Mouse (Mus musculus): ENCODE results near the gene Il25.
"Not testable (repeated sequence)": the region's sequence is repeated elsewhere in the genome, so short reads cannot be mapped to it uniquely, and the experiment has no call there.

Il25 gene

DNA sequence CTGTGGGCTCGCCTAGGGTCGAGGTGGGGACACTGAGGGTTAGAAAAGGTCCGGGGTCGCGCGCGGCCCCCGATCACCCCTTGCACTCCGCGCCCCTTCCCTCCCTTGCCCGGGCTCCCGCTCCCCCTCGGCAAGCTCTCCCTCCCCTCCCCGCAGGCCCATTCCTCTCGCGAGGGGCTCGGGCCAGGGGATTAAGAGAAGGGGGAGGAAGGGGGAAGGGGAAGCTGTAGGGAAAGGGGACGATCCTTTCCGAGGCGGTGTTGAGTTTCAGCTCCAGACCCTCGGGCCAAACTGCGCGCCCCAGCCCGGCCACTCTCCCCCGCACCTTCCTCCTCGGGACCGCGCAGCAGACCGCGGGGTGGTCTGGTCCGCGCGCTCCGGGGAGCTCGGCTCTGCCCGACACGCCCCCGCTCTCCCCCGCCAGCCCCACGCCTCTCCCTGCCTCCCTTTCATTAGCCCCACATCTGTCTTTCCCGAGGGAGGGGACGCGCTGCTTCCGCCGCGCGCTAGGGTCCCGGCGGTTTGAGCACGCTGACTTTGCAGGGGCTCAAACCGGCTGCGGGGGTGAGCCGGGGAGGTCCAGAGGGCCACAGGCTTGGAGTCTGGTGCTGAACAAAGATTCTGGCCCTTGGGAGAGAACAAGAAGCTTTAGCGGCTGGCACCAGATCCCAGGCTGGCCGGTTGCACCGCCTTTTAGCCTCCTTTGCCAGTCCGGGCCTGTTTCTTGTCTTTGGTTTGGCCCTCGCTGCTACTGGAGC, 5.9 kb upstream of the Il25 start:
- no peak for DNase-seq (ENCODE audit: low read depth, low spot score)

DNA sequence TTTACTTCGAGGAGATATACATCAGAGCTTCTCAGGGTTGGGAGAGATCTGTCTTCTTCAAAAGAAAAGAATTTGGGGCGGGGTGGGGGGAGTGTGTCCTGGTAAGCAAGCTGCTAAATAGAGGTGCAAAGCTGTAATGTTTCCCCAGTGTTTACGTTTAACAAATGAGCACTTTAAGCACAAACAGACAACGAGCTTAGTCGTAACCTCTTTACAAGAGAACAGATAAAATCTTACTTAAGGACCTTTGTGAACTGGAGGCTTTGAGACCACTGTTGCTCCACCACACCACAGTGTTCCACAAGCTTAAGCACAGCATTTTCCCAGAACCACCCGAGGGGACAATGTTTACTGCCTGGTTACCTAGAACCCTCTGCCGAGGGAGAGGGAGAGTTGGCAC, 5.2 kb upstream of the Il25 start:
- DNase-seq (ENCODE audit: low read depth, low spot score) = no peak

DNA sequence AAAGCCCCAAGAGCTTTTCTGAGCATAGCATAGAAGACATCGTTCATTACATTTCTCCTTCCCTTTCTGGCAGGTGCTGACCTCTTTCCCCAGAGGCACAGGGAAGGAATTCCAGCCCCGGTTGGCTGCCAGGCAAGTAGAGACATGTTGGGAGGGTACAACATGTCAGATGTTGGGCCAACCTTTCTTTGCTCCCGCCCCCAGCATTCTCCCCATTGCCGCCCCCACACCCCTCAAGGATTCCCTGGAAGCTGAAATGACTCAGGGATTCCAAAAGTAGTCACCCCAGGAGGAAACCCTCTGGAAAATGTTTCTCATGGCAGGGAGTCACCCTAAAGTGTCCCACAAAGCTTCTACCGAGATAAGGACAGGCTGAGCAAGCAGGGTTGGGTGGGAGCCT, 2.7 kb upstream of the Il25 start:
- DNase-seq (ENCODE audit: low read depth, low spot score) = no peak

DNA sequence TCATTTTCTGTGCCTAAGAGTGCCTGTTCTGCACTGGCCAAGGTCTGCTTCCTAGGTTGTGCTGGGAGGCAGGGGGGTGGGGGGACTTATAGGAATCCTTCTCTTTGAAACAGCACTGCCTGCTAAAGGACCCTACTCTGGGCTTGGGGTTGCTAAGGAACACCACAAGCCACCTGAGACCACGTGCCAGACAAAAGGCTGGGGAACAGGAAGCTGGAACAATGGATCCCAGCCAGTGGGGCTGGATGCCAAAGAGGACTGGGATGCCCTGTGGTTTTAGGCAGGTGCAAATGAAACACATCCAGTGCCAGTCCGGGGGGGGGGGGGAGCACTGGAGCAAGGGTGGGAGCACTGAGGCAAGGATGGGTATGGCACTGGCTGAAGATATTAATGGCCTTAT, 2.1 kb upstream of the Il25 start:
- DNase-seq (ENCODE audit: low read depth, low spot score) = no peak

DNA sequence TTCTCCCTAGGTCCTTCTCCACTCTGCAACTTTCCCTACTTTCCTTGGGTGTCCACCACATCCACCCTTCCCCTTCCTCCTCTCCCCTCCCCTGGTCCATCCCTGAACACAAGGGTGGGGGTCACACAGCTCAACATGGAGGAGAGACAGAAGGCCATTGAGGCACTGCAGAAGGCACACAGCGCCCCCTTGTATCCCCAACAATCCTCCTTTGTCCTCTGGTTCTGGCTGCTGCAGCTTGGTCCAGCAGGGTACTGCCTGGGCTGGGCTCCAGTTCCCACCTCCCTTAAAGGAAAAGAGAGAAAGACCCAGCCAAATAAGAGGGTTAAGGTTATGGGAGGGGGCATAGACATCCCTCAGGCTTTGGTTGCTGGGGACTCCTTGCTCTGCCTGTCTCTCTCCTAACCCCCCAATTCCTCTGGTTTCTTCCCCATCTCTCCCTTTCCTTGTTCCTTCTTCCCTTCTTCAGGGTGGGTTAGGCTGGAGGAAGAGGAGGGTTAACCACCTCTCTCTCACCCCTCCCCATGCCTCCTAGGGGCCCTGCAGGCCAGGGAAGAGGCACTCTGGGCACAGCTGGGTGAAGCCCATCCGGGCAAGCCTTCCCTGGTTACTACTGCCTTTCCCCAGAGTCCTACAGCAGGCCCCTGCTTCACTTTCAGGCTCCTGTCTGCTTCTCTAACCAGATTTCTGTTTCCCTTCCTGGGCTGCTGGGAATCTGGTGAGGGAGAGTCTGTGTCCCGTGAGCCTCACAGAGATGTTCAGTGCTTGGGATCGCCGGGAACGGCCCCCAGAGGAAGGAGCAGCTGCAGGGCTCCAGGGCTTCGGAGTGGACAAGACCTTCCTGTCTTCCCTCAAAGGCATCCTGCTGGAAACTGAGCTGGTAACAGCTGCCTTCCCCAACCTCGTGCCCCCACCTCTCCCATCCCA, 3.7 kb downstream of the Il25 start, which contains the start of gene Cmtm5:
Gene Cmtm5, plus strand, starts transcription at position 358 of the 927 bp plus-strand sequence.
- no peak for DNase-seq (ENCODE audit: low read depth, low spot score)

DNA sequence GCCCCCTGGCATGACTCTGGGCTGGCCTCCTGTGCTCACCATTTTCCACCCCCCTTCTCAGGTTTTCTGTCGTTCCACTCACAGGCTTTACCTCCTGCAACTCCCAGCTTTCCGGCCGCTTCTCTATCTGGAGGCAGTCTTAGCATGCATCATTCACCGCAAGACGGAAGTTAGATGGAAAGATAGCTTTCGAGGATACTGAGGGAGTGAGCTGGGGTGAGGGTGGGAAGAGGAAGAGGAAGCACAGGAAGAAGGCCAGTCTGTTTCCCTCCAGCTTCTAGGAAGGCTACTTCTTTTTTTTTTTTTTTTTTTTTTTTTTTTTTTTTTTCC, 4.3 kb downstream of the Il25 start:
- DNase-seq (ENCODE audit: low read depth, low spot score) = no peak

DNA sequence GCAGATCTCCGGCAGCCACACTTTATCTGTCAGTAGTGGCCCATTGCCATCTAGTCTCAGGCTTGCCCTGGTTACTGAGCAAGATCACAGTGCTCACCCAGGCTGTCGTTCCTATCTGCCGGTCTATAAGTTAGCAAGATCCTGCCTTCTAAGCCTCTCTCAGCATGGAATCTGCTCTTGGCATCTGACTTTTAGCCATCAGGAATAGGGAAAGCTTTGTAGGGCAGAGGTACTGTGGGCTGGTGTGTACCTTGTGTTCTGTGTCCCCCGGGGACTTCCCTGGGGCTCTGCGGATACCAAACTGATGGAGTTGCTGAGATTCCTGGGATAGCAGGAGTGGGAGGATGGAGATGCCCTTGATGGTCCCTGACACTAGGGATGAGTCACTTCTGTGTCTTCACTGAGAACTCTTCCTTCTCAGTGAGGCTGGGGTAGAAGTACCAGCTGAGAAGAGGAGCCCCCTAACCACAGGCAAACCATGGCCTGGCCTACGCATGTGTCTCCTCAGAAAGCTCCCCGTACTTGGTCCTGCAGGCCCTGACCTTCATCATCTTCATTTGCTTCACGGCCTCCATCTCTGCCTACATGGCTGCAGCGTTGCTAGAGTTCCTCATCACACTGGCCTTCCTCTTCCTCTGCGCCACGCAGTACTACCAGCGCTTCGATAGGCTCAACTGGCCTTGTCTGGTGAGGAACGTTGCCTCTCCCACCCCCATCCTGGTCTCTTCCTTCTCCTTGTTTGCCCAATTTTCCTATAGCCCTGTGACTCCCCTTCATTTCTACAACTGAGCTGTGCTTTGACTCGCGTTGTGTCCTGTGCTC, 5.1 kb downstream of the Il25 start:
- no peak for DNase-seq (ENCODE audit: low read depth, low spot score)

DNA sequence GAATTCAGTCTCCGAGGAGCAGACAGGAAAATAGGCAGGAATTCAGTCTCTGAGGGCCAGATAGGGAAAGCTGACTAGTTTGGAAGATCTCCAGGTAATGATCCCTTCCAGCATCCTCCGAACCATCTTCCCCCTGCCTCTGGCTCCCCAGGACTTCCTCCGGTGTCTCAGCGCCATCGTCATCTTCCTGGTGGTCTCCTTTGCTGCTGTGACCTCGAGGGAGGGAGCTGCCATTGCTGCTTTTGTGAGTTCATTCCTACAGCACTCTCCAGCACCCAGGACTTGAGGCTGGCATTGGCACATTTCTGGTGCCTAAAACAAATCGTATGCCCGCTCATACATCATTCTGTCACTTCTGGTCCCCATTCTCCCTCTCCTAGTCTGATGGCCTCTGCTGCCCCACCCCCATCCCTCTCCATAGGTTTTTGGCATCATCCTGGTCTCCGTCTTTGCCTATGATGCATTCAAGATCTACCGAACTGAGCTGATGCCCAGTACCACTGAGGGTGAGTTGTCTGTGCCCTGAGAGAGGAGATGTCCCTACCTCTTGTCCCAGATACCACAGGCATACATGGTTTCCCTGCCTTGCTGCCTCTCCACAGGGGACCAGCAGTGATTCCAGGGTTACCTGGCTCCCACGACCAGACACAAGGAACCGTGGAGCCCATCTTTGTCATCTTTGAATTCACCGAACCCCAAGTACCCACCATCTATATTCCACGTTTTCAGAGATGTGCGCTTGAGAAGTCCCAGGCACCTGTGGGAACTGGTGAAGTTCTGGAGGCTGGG, 6.1 kb downstream of the Il25 start:
- DNase-seq (ENCODE audit: low read depth, low spot score) = no peak

DNA sequence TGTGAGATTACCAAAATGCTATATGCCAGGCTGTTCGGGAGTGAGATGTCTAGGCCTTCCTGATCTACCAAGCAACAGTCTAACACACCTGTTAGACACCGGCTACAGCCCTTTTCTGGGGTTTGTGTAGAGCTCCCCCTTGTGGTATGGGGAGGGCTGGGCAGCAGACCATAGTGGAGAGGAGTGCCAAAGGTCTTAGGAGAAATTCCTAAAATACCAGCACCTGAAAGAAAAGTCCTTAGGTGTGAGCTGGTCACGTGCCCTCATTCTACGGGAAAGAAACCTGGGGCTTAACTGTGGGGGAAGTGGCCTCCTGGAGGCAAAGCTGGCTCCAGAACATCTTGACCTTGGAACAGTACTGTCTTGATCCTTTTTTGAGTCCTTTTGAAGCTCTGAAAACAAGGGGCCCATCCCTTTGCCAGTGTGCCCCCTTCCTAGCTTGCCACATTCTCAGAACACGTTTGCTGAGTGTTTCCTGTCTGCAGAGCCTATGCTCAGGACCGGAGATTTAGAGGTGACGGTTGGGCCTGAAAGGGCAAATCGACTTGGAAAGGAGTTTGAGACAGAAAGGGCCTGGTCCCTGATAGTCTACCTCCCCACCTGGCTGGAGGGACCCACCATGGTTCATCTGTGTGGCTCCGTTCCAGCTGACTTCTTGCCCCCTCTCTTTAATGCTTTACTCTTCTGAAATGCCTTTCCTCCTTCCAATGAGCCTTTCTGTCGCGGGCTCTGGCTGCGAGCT, 7.1 kb downstream of the Il25 start:
- no peak for DNase-seq (ENCODE audit: low read depth, low spot score)

DNA sequence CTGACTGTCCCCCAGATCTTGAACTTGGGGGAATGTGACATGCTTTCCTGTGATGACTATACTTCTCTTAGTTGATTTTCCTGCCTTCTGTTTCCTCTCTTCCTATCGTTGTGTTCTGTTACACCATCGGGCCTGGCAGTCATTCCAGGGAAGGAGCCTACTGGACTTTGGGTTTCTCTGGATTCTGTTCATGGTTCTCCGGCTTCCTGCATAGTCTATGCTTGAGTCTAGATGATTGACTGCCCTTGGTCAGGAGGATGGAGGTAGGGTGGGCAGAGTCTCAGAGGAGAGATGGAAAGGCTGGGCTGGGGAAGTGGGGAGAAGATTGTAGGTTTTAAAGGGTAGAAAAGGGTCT, 7.7 kb downstream of the Il25 start:
- DNase-seq (ENCODE audit: low read depth, low spot score) = no peak

DNA sequence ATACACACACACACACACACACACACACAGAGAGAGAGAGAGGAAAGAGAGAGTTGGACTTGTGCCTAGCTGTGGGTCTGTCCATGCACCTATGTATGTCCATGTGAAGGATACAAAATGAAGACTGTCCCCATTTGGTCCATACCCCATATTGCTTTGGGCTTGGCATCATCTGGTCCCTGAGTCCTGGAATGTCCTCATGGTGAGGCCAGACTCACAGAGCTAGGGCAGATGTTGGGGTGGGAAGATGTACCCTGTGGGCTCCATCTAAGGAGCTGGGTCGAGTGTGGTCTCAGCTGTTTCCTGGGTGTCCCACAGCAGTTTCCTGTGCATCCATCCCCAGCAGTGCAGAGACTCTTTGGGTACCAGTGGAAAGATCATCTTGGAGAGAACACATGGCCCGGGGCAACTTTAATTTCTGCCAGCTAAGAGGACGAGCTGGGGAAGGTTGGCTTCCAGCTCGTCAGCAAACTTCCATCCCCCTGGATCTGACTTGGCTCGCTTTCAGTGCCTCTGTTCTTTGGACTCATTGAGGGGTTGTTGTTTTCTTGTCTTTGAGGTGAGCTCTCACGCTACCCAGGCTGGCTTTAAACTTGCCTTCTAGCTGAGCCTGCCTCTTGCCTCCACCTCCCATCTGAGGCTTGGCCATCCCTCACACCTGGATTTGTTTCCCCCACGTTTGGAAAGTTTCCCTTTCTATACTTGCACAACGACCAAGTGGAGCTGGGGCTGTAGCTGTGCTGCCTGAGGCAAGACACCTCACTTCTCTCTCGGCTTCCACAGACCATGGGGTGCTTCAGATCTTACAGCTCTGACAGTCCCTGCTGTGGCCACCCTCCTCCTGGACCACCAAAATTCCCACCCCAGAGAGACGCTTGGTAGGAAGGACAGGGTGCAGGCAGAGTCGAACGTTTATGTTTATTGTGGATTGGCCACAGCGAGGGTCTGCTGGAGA, 8.8 kb downstream of the Il25 start:
- no peak for DNase-seq (ENCODE audit: low read depth, low spot score)

DNA sequence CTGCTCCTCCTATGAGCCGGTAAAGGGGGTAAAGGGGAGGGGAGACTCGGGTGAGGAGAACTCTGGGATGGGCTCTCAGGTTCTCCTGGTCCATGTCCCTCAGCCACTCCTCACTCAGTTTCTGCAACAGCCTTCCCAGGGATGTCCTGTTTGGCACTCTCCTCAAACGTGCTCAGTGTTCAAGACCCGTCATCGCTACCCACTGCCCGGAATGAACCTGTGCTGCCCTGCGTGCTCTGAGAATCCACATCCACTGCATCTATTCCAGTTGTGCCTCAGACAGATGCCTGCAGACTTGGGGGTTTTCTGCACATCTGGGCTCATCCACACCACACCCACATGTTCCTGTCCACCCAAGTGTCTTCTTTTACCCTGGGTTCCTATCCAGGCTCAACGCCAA, 10.0 kb downstream of the Il25 start:
- no peak for DNase-seq (ENCODE audit: low read depth, low spot score)

DNA sequence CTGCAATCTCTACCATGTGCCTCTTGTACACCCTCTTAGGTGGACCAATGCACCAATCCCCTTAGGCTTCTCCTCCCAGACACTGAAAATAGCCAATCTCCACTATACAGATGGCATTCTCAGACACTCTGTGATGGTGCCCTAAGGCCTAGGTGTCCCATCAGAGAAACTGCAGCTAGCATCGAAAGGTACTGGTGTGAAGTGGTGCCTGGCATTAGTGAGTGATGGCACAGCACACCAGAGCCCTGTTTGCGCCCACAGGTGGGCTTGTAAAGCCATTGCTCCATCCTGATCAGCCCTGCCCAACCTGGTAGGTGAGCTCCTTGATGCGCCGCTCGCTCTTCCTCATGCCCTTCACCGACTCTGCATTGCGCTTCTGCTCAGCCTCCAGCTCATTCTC, 11.5 kb downstream of the Il25 start:
- no peak for DNase-seq (ENCODE audit: low read depth, low spot score)

DNA sequence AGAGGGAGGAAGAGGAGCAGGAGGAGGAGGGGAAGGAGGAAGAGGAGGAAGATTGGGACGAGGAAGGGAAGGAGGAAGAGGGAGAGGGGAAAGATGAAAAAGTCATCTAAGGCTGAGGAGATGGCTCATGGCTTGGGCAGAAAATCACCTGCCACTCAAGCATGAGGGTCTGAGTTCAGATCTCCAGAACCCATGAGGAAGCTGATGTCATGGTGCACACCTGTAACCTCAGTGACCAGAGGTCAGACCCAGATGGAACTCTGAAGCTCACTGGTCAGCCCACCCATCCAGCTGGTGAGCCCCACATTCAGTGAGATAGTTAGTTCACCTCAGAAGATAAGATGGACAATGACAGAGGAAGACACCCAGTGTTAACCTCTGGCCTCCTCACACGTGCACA, 12.4 kb downstream of the Il25 start:
- no peak for DNase-seq (ENCODE audit: low read depth, low spot score)

DNA sequence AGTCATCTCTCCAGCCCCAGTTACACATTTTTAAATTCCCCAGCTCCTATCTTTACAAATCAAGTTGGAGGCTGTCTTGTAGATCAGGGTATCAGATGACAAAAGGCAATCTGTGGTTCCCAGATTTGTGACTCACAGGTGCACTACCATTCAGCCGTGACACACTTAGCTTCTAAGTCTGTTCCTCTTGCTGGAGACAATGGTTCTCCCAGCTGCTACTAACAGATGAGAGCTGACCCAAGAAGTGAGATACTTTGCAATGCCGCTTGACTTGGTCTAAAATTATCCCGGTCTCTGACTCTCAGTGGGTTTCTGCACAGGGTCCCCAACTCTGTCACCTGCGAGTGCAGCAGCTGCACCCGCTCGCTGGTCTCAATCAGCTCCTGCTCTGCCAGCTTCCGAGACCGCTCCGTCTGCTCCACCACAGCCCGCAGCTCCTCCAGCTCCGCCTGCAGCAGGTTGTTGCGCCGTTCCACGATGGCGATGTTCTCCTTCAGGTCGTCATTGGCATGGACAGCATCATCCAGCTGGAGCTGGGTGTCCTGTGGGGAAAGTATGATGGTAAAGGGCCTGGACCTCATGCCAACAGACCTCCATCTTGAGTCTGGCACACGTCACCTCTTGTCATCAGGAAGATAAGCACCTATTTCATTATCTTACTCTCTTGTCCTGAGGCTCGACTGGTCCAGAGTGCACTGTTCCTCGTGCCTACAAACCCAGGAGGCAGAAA, 13.6 kb downstream of the Il25 start:
- DNase-seq (ENCODE audit: low read depth, low spot score) = no peak

DNA sequence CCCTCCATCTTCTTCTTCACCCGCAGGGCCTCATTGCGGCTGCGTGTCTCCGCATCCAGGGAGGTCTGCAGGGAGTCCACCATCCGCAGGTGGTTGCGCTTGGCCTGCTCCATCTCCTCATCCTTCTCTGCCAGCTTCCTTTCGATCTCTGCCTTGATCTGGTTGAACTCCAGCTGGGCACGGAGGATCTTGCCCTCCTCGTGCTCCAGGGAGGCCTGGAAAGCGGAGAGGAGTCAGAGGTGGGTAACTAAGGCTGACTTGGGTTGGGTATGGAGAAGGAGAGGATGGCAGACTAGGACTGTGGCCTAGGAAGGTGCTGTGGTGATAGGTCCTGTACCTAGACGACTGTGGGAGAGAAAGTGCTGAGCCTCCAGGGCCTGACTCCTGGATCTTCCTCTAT, 14.5 kb downstream of the Il25 start:
- not testable (repeated sequence) for DNase-seq (ENCODE audit: low read depth, low spot score)

DNA sequence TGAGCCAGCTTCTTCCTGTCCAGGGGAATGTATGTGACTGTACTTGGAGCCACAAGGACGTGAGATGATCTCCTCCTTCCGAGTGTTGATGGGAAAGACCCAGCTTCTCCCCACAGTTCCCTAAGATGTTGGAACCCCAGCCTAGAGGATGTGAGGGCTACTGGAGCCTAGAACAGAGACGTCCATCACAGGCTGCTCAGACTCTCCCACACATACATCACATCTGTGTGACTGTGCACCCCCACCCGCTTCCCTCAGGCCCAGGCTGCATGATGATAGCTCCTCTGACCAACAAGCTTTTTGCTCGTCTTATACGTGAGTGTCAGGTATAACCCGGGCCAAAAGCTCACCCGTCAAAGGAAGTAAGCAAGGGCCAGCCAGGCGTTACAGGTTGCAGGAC, 16.3 kb downstream of the Il25 start:
- no peak for DNase-seq (ENCODE audit: low read depth, low spot score)

DNA sequence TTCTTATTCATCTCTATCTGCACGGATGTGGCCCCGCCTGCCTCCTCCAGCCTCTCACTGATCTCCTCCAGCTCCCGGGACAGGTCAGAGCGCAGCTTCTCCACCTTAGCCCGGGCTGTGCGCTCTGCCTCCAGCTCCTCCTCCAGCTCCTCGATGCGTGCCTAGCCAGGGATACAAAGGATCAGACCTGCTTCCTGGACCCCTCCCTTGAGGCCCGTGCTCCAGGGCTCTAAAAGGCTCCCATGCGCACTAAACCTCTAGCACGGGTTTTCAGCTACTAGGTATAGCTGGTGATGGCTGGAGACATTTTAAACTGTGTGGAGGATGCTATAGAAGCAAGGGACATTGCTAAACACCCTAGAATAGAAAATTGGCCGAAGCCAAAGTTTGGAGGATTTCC, 18.0 kb downstream of the Il25 start:
- DNase-seq (ENCODE audit: low read depth, low spot score) = no peak

DNA sequence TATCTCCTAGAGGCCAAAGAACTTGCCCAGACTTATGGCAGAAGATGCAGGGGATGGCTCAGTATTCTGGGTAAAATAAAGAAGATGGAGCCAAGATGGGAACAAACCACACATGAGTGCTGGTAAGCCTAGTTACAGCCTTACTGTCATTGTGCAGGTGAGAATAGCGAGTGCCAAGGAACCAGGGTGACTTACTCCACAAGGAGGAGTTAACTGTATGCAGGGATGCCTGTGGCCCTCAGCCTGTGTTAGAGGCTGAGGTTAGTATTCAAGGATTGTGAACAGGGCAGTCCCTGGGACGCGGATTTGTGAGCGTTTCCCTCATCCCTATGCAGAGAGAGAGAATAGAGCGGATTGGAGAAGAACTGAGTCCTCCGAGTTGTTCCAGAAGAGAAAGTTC, 19.1 kb downstream of the Il25 start:
- no peak for DNase-seq (ENCODE audit: low read depth, low spot score)
